Mouse (Mus musculus): ENCODE data around the gene P2ry6. TPM values are rescaled to one million over a fixed set of nuclear protein-coding genes. Genes with fewer than 3 reads are reported as not detected.

Gene P2ry6
- total RNA-seq, 2 experiments from 2014 or later = 3.7 to 3.9 TPM

- peak; percentile 58 to 65 for DNase-seq
- intact Hi-C loops (cut with DNase I) = no loop called here
These were observed 51.5 kb downstream of the P2ry6 start for GRCm38 (mm10) chr7:100922907-100923306.

DNA sequence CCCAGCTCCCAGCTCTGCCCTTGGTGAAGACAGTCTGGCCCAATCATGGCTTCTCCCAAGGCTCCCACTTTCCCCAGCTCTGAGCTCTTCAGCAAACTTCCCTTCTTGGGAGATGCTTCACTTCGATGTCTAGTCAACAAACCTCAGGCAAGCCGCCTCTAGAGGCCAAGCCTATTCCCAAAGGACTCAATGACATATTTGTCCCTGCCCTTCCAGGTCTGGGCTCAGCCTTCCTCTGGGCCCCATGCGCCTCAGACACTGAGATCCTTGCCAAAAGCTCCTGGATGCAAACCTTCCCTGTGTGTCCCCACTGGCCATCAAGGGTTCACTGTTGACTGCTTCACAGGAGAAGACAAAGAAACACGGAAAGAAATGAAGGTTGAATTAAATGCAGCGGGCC lies 53.2 kb downstream of the P2ry6 start:
- intact Hi-C loops (cut with DNase I) = no loop called here
- no peak for DNase-seq

GRCm38 (mm10) chr7:100919809-100920107 lies 54.7 kb downstream of the P2ry6 start:
- intact Hi-C loops (cut with DNase I) = no loop called here
- DNase-seq = peak; percentile 55 to 57

DNA sequence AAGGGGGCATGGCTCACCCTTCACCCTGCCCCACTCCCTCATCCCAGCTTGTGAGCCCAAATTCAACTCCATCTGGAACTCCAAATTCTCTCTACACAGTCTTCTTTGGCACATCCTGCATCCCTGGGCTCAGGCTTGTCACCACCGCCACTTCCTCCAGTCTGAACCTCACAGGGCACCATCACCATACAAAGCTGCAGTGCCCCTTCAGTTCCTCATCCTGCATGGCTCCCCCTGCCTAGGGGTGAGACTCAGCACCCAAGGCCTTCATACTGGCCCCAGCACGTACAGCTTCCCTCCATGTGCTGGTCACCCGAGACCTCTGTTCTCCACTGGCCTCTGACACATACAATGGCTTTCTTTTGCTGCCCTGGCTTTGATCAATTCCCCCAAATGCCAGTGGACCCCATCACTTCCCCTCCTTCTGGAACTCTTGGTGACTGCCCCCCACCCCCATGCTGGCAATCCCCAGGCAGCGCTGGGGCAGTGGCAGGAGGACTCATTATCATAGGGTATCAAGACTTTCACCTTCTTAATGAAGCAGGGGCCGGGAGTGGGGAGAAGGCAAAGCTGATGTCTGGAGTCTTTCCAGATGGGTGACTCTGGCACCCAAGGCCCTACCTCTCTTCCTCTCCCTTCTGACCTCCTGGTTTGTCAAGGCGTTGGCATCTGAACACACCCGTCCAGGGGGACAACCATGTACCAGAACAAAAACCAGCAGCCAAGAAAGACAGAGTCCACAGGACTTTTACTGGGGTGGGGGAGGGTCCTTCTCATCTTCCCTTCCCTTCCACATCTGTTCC lies 55.2 kb downstream of the P2ry6 start:
- intact Hi-C loops (cut with DNase I) = no loop called here
- DNase-seq = no peak

- DNase-seq = peak; percentile 74 to 81
- intact Hi-C loops (cut with DNase I) = no loop called here
These were observed 56.3 kb downstream of the P2ry6 start for GRCm38 (mm10) chr7:100918176-100918575.

GRCm38 (mm10) chr7:100917751-100918150 lies 56.7 kb downstream of the P2ry6 start:
- DNase-seq = peak in 1 of 2 experiments; percentile 34
- intact Hi-C loops (cut with DNase I) = no loop called here

GRCm38 (mm10) chr7:100916526-100916925 lies 57.9 kb downstream of the P2ry6 start:
- intact Hi-C loops (cut with DNase I) = no loop called here
- no peak for DNase-seq

DNA sequence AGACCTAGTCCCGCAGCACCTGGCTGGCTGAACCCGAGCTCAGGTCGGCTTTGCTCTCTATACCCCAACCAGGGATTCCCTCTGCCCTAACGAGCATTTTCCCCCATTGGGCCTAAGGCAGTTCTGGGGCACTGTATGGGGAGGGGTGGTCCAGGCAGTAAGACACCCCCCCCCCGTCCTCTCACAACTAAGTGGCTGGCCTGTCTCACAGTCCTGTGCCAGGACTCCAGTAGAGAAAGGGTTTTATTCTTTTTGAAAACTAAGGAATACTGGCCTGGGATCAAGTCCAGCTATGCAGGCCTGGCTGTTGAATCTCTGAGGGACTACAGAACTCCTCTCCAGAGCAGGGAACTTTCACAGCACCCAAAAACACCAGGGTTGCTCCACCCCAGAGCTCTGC lies 59.2 kb downstream of the P2ry6 start:
- intact Hi-C loops (cut with DNase I) = no loop called here
- no peak for DNase-seq

GRCm38 (mm10) chr7:100911791-100912190 lies 62.7 kb downstream of the P2ry6 start:
- peak; percentile 62 to 74 for DNase-seq
- intact Hi-C loops (cut with DNase I) = no loop called here

DNA sequence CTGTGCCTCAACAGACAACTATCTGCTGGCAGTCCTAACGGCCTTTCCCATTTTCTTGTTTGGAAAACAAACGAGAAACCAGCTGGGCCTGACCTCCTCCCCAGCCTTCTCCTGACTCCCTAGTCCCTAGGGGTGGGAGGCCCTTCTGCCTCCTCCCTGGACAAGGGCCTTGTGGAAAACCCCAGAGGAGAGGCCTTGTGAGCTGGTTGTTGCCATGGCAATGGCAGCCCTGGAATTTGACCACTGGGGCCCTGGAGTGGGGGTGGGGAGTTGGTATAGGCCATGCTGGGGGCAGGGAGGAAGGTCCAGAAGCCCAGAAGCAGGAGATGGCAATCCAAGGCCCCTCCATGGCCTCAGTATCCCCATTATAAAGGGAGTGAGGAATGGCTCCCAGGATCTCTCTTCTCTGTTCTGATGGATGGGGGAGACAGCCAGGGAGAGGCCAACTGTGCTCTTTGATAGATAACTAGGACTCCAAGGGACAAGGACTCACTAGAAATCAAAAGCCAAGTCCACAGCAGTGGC lies 63.1 kb downstream of the P2ry6 start:
- DNase-seq = peak; percentile 48 to 52
- intact Hi-C loops (cut with DNase I) = no loop called here

- intact Hi-C loops (cut with DNase I) = loop anchor here (5.0 kb wide), 1 partner anchor 79 kb away; no protein-coding TSS in a partner anchor
- peak; percentile 61 to 69 for DNase-seq
These were observed 65.9 kb downstream of the P2ry6 start for GRCm38 (mm10) chr7:100908567-100908966.

DNA sequence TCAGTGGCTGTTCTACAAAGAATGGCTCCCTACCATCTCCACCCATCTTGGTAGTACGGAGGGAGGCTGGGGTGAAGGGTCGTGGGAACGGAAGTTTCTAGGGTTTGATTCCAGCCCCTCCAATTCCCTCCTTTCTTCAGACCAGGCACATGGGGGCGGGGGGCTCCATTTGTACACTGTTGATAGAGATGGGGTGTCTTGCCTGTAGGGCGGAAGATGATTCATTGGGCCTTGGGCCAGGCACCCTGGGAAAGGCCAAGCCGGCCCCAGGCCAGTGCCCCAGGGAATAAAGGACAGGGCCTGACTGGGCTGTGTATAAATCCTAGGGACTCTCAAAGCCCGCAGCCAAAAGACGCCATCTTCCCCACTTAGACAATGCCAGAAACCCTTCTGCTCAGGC lies 66.4 kb downstream of the P2ry6 start:
- peak; percentile 69 to 77 for DNase-seq
- intact Hi-C loops (cut with DNase I) = loop anchor here (5.0 kb wide), 1 partner anchor 79 kb away; no protein-coding TSS in a partner anchor

DNA sequence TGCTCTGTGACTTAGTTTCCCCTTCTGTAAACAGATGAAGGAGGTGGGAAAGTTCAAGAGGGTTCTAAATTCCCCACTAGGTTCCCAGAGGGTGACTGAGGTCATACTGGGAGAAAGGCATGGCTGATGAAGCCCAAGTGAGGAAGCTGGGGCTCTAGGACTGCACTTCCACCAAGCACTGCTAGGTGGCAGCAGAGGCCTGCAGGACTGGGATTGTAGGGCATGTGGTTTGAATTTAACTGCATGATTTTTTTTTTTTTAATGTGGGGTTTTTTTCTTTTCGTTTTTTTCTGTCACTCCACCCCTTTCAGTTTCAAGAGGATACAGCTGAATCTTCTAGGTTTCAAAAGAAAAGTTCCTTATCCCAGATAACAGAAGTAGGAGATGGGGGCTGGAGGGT lies 67.2 kb downstream of the P2ry6 start:
- peak; percentile 91 to 93 for DNase-seq
- intact Hi-C loops (cut with DNase I) = loop anchor here (1.0 to 5.0 kb wide), 4 partner anchors 25 to 144 kb away; partner anchors contain the start of gene Arhgef17

- intact Hi-C loops (cut with DNase I) = loop anchor here (2.0 to 5.0 kb wide), 2 partner anchors 59 to 81 kb away; no protein-coding TSS in a partner anchor
These were observed 68.2 kb downstream of the P2ry6 start for GRCm38 (mm10) chr7:100906029-100906789.

DNA sequence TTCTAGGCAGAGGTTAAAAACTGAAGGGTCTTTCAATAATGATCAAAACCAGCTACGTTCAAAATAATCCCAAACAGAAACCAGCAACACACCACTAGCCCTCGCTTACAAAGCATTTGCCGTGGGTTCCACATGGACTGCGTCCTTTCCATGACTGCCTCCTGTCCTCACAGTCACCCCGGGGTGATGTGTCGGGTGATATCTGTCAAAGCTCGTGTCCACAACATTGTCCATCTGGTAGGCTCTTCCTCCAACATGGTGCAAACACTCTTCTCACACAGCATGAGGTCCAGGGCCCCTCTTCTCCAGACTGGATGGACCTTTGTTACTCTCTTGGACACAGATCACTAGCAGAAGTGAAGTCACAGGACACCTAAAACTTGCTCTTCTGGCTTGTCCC lies 69.4 kb downstream of the P2ry6 start:
- intact Hi-C loops (cut with DNase I) = loop anchor here (5.0 kb wide), 1 partner anchor 82 kb away; no protein-coding TSS in a partner anchor
- DNase-seq = no peak

More at GRCm38 (mm10) chr7:100906029-100906789, 68.2 kb downstream of the P2ry6 start:
- no peak for DNase-seq

DNA sequence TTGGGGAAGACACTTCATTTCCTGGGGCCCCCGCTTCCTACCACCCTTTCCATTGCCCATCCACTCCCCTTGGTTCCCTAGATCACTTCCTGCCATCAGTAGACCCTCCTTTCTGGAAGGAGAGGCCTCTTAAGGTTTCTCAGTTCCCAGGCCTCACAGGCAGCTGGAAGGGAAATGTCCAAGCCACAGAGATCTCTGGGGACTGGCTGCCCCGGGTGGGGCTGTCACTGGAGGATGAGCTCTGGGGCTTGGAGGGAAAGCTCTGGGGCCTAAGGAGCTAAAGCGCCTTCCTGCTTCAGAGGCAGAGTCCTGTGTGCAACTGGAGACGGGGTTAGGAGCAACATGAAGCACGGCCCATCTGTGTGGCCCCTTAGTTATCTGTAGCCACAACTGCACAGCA lies 69.8 kb downstream of the P2ry6 start:
- intact Hi-C loops (cut with DNase I) = loop anchor here (5.0 kb wide), 1 partner anchor 83 kb away; no protein-coding TSS in a partner anchor
- peak; percentile 28 to 39 for DNase-seq

DNA sequence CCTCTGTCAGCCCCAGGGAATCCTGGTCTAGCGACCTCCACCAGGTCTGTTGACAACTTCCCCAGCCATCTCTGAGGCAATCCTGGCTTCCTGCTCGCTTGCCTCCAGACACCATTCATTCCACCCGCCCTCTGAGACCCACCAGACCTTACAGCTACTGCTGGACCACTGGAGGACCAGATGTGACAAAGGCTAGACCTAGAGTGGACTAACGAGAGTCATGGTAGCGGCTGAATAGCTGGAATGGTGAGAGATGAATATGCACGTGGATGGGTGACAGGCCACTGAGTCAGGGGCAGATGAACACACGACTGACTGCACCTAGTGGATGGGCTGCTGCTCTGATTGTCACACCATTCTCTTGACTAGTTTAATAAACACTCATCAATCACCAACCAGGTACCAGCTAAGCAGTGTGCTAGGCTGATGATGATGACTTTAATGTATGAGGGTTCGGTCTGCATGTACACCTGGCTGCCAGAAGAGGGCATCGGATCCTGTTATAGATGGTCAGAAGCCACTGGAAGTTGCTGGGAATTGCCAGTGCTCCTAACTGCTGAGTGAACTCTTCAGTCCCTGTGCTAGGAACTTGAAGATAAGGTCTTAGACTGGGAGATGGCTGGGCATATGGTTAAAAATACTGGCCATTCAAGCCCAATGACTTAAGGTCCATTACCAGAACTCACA lies 71.9 kb downstream of the P2ry6 start:
- intact Hi-C loops (cut with DNase I) = no loop called here
- no peak for DNase-seq

DNA sequence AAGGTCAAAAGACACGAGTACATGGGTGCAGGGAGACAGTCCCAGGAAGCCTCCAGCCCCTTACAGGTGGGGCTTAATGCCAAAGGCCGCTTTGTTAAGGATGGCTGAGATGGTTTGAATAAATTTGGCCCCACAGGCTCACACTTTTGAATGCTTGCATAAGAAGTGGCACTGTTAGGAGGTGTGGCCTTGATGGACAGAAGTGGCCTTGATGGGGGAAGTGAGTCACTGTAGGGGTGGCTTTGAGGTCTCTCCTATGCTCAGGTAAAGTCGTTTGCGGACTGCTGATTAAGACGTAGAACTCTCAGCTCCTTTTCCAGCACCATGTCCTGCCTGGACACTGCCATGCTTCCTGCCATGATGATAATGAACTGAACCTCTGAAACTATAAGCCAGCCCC lies 76.6 kb downstream of the P2ry6 start:
- intact Hi-C loops (cut with DNase I) = no loop called here
- no peak for DNase-seq

- intact Hi-C loops (cut with DNase I) = no loop called here
- no peak for DNase-seq
These were observed 79.6 kb downstream of the P2ry6 start for GRCm38 (mm10) chr7:100894833-100895226.

- DNase-seq = peak; percentile 41 to 43
- intact Hi-C loops (cut with DNase I) = no loop called here
These were observed 80.2 kb downstream of the P2ry6 start for GRCm38 (mm10) chr7:100894057-100894832.

All from heart, postnatal 10 days (tissue).